Mouse (Mus musculus): ENCODE measurements at regions not wholly inside any gene's neighbourhood (a gene's known extent, or its start where the extent isn't known, plus 50 kb on each side); places are given as distances from the start of the nearest gene placed in this dataset.

DNA sequence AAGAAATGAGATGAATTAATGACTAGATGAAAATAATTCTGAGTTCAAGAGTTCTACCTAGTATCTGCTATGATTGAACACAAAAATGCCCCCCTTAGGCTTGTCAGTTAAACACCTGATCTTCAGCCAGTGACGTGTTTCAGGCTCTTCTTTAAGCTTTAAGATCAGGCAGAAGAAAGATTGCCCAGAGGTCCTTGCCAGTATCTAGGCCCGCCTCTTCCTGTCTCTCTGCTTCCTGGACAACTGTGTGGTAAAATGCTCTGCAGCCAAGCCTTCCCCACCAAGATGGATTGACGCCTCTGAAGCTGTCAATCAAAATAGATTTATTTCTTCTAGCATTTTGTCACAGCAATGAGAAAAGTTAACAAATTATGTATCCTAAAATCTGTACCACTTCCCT, 235.7 kb downstream of the 1500009L16Rik start:
- intact Hi-C loops (cut with DNase I), result no loop called here

DNA sequence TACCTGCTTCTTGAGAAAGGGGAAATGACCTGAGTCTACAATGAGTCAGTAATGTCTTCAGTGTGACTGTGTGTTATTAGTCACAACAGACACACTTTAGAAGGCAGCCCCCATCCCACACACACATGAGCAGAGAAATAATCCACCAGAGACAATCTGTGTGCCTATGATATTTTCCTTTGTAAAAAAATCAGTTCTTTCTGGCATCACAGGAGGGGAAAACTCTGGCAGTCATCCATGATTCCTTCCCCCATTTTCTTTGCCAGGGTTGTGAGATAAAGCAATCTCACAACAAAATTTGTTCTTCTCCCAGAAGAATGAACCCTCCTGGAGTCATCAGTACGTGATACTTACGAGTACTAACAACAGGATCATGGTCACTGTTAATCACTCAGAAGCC, 236.2 kb downstream of the 1500009L16Rik start:
- intact Hi-C loops (cut with DNase I), result no loop called here
- no peak for DNase-seq

More for the DNA sequence above, 235.7 kb downstream of the 1500009L16Rik start:
- no peak for DNase-seq

DNA sequence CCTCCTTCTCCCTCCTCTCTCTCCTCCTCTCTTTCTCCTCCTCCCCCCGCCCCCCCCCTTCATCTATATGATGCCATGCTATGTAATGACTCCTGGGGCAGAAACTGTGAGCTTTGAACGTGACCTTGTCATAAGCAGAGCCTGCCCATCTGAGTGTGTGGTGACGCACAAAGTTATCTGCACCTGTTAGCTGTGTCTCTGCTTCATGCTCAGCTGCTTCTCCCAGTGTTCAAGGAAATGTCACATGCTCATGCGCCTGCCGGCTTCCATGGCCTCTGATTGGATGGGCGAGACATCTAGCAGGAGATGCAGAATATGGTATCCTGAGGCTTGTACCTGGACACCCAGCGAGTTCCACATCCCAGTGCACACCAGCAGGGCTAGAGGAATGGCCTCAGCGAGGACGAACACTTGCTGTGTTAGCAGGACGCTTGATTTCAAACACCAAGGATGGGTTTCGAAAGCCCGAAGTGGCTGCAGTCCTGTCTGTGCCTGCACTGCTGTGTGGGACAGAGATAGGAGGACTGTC, 240.6 kb downstream of the 1500009L16Rik start:
- DNase-seq, result no peak
- intact Hi-C loops (cut with DNase I), result no loop called here

DNA sequence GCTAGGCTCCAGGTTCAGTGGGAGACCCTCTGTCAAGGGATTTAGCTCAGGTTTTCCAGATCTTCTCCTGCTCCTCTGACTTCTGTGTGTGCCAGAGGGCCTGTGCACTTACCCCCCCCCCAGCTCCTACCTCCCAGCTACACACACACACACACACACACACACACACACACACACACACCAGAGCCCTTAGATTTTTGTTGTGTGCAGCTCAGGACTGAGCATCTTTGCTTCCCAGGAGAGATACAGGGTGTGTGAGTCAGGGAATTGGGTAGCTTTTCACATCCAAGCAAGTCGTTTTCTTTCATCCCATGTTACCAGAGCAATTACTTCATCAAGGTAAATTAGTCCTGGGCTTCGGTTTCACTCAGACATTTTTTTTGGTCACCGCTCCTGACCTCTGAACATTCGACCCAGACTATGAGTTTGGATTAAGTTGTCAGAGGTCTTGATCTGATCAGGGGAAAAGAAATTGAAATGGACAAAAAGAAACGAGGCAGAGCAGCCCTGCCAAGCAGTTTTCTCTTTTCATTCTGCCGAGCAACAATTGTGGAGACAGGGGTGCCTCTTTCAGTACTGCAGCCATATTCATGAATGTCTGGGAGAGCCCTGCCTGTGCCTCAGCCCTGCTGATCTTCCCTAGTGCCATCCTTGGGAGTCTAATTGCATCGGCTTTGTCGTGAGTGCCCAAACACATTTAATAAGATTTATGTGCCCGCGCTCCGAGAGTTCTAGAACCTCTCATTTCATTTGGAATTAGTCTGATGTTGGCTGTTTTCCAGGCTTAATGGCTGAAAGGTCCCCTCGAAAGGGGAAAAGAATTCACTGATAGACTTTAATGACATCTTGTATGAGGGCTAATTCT, 241.3 kb downstream of the 1500009L16Rik start:
- no peak for DNase-seq

DNA sequence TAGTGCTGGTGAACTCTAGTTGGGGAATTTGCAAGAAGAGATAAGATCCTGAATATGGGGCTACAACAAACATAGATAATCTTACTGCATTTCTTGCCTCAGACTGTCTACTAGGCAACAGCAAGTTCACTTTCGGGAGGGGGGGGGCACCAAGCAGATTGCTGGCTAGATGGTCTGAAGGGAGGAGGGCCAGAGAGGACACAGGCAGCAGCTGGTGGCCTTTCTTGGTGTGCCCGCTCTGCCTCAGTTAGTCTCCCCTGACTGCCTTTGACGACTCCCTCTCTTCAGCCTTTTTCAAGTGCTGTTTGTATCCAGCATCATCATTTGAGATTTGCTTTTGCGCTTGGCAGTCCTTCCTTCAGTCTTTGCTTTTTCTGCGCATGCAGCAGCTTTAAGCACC, 242.2 kb downstream of the 1500009L16Rik start:
- no peak for DNase-seq
- intact Hi-C loops (cut with DNase I), result no loop called here

More for the DNA sequence above, 241.3 kb downstream of the 1500009L16Rik start:
- intact Hi-C loops (cut with DNase I), result no loop called here

DNA sequence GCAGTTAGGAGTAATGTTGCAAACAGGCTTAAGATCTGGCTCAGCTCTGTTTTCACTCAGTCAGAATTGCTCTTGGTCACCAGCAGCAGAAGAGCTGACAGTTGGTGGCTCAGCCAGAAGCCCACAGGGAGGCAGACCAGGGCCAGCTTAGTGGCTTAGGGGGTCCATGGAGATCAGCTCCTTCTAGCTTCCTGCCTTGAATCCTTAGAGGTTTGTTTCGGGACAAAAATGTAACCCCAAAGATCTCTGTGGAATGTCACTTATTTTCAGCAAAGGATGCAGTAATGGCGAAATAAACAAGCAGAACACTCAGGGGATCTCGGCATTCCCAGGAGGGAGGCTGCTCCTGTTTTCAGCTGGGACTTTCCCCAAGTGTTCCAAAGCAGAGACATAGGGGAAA, 247.8 kb downstream of the 1500009L16Rik start:
- intact Hi-C loops (cut with DNase I), result no loop called here
- peak; percentile 27 to 42 for DNase-seq

DNA sequence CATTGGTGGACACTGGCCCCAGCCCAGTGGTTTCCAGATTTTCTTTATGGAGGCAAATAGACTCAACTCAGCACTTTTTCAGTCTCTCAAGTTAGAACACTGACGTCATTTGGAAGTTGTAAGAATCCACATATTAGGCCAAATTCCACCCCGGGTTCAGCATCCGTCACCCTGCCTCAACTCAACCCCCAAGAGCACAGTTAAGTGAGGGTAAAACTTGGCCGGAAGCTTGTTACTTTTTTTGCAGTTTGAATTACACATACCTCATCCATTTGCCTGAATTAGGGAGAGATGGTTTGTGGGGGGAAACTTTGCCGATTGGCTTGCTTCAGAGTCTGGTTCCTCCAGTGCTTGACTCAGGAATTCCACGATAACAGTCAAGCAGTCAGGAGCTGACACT, 251.9 kb downstream of the 1500009L16Rik start:
- intact Hi-C loops (cut with DNase I), result no loop called here
- peak; percentile 28 to 39 for DNase-seq

DNA sequence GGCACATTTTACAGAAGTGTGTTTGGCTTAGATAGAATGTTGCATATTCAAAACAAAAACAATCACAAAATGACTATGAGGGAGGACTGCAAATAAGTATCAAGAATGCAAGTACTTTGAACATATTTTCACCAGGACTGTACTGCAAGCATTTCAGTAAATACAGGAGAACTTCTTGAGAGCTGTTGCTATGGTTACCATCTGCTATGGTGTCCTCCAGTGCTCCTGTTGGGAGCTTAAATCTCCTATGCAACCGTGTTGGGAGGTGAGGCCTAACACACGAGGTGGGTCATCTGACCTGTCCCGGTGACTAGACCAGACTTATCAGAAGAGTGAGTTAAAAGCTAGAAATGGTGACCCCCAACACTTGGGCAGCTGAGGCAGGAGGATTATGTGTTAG, 253.9 kb downstream of the 1500009L16Rik start:
- intact Hi-C loops (cut with DNase I), result no loop called here
- no peak for DNase-seq

DNA sequence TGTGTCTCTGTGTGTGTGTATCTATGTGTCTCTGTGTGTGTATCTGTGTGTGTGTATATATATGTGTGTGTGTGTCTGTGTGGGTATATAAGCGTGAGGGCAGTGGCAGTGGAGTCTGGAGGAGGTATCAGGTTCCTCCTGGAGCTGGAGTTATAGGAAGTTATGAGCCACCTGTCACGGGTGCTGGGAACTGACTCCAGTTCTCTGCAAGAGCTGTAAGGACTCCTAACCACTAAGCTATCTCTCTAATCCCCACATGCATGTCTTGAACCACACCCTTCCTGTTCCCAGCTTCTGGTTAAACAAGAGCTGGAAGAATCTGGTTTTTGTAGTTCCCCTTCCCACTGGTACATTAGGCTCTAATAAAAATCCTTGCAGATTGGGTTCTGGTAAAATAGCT, 257.3 kb downstream of the 1500009L16Rik start:
- no peak for DNase-seq
- intact Hi-C loops (cut with DNase I), result no loop called here

DNA sequence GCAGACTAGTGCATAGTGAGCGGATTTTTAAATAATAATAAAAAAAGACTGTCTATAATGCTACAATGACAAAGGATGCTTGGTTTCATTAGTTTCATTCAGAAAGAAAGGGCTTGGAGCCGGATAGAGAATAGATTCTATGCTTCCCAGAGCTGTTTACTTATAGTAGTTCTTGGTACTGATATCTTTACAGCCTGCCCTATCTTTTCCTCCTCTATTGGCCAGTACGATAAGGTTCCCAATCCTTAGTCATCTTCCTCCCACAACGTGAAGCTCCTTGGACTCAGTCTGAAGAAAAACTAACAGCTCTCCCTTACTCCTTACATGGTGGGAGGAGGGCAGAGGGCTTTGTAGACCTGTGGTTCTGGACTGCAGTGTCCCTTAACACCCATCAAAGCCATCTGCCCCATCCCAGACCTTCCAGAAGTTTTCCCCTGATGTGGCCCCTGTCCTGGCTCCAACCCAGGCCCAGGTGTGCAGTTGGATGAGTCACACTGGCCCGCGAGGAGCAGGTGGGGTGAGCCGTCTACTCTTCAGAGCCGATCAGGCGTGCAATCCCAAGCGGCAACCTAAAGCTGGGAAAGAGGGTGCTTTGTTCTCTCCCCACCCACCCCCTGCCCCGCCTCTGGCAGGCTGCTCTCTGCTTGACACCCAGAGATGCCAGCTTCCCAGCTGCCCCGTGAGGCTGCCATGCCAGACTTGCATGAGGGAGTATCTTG, 262.2 kb downstream of the 1500009L16Rik start:
- DNase-seq, result no peak
- intact Hi-C loops (cut with DNase I), result no loop called here

DNA sequence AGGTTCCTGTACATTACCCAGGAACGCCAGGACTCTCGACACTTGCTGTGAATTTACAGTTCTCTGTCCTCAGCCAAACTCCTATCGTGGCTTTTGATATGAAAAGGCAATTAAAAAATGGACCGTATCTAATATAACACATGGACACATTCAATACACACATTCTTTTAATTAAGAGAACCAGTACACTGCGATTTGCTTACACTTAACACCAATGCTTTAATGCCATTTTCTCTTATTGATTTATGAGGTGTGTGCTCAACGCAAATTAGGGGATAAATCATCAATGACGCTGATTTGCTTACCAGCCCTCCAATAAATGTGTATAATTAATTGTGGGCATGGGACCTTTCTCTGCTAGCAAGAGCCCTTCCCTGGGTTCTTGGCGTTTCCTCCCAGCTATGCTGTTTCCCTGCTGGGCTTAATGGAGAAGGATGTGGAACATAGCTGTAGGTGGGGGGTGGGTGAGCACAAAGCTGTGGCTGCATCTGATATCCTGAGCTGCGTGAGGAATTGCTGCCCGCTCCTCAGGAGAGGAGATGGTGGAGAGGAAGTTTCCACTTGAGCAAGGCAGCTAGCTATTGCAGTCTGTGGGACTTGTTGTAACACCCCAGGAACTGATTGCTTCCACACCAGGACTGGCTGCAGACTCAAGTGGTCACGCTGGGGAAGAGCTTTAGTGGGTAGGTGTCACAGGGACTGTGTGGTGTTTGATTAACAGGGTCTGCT, 270.1 kb downstream of the 1500009L16Rik start:
- intact Hi-C loops (cut with DNase I), result no loop called here
- DNase-seq, result no peak

DNA sequence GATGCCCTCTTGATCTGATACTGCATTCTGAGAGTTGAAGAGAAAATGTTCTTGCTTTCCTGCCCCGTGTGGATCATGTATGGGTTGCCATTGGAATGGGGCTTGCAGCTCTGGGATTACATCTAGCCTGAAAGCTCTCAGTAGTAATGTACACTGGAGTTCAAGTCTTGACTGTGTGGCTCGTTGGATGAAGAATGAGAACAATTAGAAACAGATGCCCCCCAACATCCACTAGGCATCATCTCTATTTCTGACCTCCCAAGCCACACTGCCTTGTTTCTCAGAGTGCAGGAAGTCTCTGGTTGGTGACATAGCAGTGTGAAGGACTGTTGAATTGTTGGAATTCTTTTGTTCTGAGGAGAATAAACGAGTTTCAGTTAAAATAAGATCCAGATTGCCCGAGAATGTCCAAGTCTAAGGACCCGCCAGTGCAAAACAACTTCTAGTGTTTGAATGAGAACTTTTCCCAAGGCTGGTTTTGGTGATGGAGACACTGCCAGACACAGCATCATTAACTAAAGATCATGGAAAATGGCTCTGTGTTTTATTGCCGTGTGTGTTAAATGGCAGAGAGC, 272.4 kb downstream of the 1500009L16Rik start:
- intact Hi-C loops (cut with DNase I), result no loop called here
- DNase-seq, result peak in 1 of 2 experiments; percentile 22

DNA sequence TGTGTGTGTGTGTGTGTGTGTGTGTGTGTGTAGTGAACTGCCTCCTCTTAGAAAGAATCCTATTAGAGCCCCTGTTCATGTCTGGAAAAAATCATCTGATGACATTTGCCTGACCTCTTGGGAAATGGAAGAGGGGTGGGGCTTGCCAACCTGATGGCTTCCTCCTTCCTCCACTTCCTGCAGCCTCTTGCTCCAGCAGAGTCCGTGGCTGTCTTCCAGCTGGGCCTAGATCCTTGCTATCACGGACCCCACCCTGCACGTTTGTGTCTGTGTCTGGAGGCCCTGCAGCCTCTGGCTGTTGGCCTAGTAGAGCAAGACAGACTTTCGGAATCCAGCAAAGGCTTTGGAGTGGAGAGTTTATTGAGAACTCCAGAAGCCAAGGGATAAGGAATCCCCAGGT, 273.2 kb downstream of the 1500009L16Rik start:
- intact Hi-C loops (cut with DNase I), result no loop called here
- peak; percentile 84 to 88 for DNase-seq

DNA sequence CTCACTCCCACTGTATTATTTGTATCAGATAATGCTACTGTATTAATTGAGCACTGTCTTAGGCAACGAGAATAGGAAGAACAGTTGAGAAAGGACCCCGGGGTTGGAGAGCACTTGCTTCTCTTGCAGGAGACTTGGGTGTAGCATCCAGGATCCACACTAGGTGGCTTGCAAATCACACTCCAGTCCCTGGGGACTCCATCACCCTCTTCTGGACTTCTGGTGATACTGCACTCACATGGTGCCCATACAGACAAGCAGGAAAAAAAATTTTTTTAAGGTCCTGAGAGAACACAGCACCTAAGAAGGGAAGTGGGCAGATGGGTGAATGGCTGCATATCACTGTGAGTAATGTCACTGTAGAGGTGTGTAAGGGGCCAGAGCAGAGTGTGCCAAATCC, 273.8 kb downstream of the 1500009L16Rik start:
- intact Hi-C loops (cut with DNase I), result no loop called here
- peak in 1 of 2 experiments; percentile 34 for DNase-seq

DNA sequence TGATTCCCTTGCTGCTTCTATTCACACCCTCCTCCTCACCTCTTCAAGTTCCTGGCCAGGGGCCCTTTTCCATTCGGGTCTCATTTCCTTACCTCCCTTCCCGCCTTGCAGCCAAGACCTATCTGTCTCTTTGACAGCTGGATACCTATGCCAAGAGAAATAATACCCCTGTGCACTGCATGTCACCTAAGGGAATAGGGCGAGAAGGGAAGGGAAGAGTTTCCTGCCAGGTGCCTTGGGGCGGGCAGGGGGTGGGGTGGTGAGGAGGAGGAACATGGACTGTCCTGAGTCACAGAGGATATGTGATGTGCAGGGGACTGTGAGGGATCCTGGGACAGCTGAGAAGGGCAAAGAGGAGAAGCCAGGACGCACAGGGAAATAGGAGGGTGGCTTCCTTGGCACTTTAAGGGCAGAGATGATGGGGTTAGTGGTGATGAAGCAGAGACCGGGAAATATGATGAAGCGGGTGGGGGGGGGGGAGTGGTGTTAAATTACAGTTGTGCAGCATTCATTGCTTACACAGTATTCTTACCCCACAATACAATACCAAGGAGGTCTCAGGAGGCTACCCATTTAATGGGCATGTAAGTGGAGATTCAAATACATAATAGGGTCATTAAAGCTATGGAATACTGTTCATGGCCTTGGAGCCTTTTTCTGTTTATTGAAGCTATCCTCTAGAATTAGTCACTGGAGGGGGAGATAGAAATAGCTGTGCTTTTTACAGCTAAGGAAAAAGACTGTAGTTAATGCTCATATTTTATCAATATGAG, 278.0 kb downstream of the 1500009L16Rik start:
- DNase-seq, result peak in 1 of 2 experiments; percentile 28
- intact Hi-C loops (cut with DNase I), result no loop called here

DNA sequence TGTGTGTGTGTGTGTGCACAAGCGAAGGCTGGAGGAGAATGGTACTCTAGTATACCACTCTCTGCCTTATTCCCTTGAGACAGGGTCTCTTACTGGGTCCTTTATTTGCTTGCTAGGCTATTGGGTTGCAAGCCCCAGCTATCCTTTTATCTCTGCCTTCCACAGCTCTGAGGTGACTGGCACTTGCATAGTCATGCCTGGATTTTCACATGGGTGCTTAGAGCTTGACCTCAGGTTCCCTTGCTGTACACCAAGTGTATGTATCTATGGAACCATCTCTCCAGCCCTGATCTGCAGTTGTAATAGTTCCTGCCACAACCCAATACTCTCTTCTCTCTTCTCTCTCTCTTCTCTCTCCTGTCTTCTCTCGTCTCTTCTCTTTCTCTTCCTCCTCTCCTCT, 280.1 kb downstream of the 1500009L16Rik start:
- no peak for DNase-seq
- intact Hi-C loops (cut with DNase I), result no loop called here

DNA sequence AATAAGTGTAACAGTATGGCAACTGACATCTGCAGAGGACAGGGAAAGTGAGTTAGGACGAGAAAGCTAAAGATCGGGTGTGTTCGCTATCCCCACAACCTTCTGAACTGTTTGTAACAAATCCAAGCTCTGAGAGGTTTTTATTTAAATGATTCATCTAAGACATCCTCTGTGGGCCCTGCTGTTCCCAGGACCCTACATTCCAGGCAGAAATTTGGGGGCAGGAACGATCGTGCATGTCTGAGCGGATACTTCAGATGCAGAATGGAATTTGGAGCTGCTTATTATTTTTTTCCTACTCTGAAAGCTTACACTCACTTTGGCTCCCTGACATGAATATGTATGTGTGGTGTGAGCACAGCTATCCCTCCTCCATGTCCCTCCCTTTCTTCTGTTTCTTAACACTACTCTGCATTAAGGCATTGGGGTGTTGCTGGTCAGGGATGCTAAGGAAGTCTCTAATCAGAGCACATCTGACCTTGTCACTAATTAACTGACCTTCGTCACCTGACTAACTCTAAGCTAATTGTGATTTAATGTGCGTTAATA, 281.0 kb downstream of the 1500009L16Rik start:
- DNase-seq, result no peak
- intact Hi-C loops (cut with DNase I), result no loop called here

DNA sequence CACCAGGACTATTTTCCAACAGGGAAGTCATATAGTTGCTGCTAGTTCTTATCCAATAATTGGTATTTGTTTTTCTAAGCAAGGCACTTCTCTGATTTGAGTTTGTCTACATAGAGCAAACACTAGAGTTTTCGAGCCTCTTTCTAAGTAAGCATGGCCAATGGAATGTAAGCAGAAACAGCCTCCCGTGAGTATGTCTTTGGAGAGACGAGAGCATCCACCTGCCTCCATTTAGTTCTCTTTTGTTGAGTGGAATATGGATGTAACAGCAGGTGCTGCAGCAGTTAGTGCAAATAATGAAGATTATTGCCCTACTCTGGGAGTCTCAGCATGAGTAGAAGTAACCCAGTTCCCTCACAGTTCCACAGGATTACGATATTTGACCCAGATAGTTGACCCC, 286.3 kb downstream of the 1500009L16Rik start:
- DNase-seq, result no peak
- intact Hi-C loops (cut with DNase I), result no loop called here

DNA sequence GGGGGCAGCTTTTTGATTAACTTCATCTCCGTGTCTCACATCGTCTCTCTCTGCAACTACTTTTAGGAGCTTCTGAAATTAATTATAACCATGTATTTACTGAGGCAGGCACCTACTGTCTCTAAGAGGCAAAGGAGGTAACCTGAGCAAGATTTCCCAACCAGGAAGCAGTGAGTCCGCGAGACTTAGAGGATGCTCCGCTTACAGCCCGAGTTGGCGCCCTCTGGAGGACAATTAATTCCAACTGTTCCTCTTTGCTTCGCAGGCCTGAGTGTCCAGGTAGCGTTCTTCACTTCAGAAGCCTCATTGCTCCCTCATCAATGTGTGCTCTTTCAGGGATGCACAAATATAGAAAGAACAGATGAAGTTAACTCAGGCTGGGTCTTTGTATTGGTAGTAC, 296.7 kb downstream of the 1500009L16Rik start:
- DNase-seq, result peak; percentile 67 to 80

More for the DNA sequence above, 296.7 kb downstream of the 1500009L16Rik start:
- intact Hi-C loops (cut with DNase I), result loop anchor here (2.0 kb wide), 1 partner anchor 199 kb away; no protein-coding TSS in a partner anchor
